Mouse (Mus musculus) liver, adult 2 months (tissue): ENCODE results near the gene Gm20388. TPM values are rescaled to one million over a fixed set of nuclear protein-coding genes. Genes with fewer than 3 reads are reported as not detected.
A peak's percentile ranks its signal among the peaks of the same experiment; 100 is the strongest.

ENCODE experiments used
- DNase-seq: peaks from one replicate; pipeline ENCODE4 v3.0.0-alpha.2; 2011; ENCODE audit warnings: low read depth, low spot score; ENCODE audit errors: extremely low read depth
- H3K27ac ChIP-seq: fragments of 200-500 bp; replicated peaks from 2 replicates; pipeline ENCODE4 v1.5.1; 2012; ENCODE audit warnings: low read depth, mild to moderate bottlenecking, control low read depth, inconsistent platforms, low read length; ENCODE audit not compliant: insufficient read depth
- H3K27me3 ChIP-seq: fragments of 200-500 bp; 2 replicates; pipeline ENCODE4 v1.6.1; 2012; ENCODE audit warnings: mild to moderate bottlenecking, moderate library complexity, low read length, inconsistent platforms; ENCODE audit not compliant: control insufficient read depth, insufficient read depth
- H3K36me3 ChIP-seq: fragments of 200-500 bp; 2 replicates; pipeline ENCODE4 v1.6.1; 2012; ENCODE audit warnings: low read length, inconsistent platforms; ENCODE audit not compliant: control insufficient read depth, insufficient read depth
- H3K4me1 ChIP-seq: fragments of 200-500 bp; 2 replicates; pipeline ENCODE4 v1.6.1; 2011; ENCODE audit warnings: low read length; ENCODE audit not compliant: control insufficient read depth, insufficient read depth
- H3K4me3 ChIP-seq: fragments of 200-500 bp; 2 replicates; pipeline ENCODE4 v1.5.1; 2011; ENCODE audit warnings: low read depth, mild to moderate bottlenecking, control low read depth, low read length, moderate library complexity; ENCODE audit not compliant: insufficient read depth
- H3K79me2 ChIP-seq: fragments of 200-500 bp; 2 replicates; pipeline ENCODE4 v1.6.1; 2012; ENCODE audit warnings: inconsistent platforms, mild to moderate bottlenecking, low read length, moderate library complexity; ENCODE audit not compliant: control insufficient read depth, insufficient read depth
- H3K9ac ChIP-seq: fragments of 200-500 bp; 2 replicates; pipeline ENCODE4 v1.6.1; 2012; ENCODE audit warnings: low read depth, mild to moderate bottlenecking, control low read depth, inconsistent platforms, low read length
- CTCF ChIP-seq: fragments of 200-500 bp; IDR thresholded peaks from 2 replicates; pipeline ENCODE4 v1.5.1; 2011; ENCODE audit warnings: low read depth, low read length, control low read depth
- POLR2A ChIP-seq: fragments of 200-500 bp; IDR thresholded peaks from 2 replicates; pipeline ENCODE4 v1.6.1; 2011; ENCODE audit warnings: low read length, control low read depth; ENCODE audit not compliant: insufficient read depth; ENCODE audit errors: extremely low read depth
- WGBS: fragments of 180-500 bp; shearing (Covaris S2); methylation state at CpG from one replicate; pipeline ENCODE4 v1.1.7; 2018; 5-methylcytosine and 5-hydroxymethylcytosine counted together
- polyA plus RNA-seq: library from polyadenylated mRNA; depleted of rRNA; stranded (reverse); fragments of >200 nt; gene quantifications from 2 replicates; pipeline ENCODE4 v1.2.3, GENCODE M21; 2012
- total RNA-seq: library from RNA; depleted of rRNA; stranded (reverse); fragments of >200 nt; gene quantifications from 2 replicates; pipeline ENCODE4 v1.2.3, GENCODE M21; 2014

Gm20388 gene
- total and polyA plus RNA-seq, 2 experiments = 6.4 to 19.9 TPM

DNA sequence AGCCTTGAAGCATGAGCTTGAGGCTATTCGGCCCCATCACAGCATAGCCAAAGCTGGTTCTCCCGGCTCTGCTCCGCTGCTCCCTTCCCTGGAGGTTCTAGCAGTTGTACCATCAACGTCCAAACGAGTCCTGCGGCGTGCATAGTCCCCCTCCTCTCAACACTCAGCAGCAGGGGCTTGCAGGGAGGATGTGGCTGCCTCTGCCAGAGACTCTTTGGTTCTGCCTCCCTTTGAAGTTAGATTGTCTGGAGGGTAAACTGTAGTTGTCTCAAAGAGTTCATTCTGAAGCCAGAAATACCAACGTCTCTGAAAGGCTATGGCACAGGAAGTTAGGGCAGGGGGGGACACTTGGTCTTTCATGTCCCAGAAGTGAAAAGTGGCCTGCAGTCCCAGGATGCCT is 3493.9 kb downstream of the Gm20388 start:
- WGBS = 66% methylated on average over 8 of the region's 8 CpGs
- H3K27me3 ChIP-seq = no peaks in the 10 kb centered on the region
- DNase-seq = no peak

DNA sequence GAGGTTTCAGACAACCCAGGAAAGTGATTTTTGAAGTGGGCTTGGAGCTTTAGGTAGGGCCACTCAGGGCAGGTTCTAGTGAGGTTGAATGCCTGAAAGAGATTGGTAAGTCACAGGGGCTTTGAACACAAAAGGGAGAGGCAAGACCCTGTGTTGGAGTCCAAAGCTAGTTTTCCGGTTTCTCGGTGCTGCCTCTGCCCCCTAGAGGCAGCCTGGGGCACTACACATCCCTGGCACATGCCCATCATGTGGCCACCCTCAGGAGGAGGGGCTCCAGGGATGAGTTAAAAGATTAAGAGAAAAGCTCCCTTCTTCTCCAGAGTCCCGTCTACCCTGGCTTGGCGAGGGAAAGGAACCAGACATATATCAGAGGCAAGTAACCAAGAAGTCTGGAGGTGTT is 3496.1 kb downstream of the Gm20388 start, which contains the start of gene Mc1r:
Mc1r (plus strand) TSS at position 322 of the 400 bp plus-strand sequence.
- Histone ChIP-seq H3K27ac (no peak within 1 kb of the TSS), H3K4me1 (no peaks in the 10 kb centered on the region), H3K4me3 (no peak within 1 kb of the TSS), H3K27me3 (peaks cover 7% of the 10 kb centered on the region), H3K79me2 (no peaks in the 10 kb centered on the region), H3K9ac (no peak within 1 kb of the TSS), H3K36me3 (no peaks in the 10 kb centered on the region)
- TF ChIP-seq CTCF = peak; percentile 94
- TF ChIP-seq POLR2A = no peak
- no peak for DNase-seq
- 11% methylated on average over 4 of the region's 4 CpGs for WGBS

More for the DNA sequence above, 3493.9 kb downstream of the Gm20388 start:
- Histone ChIP-seq H3K36me3 (peaks cover 7% of the 10 kb centered on the region; the same call in 1 of the 2 replicates), H3K4me1 (no peaks in the 10 kb centered on the region), H3K9ac (no peak overlapping the region), H3K4me3 (no peak overlapping the region), H3K79me2 (no peaks in the 10 kb centered on the region), H3K27ac (no peak overlapping the region)
- TF ChIP-seq POLR2A (no peak), CTCF (no peak)

DNA sequence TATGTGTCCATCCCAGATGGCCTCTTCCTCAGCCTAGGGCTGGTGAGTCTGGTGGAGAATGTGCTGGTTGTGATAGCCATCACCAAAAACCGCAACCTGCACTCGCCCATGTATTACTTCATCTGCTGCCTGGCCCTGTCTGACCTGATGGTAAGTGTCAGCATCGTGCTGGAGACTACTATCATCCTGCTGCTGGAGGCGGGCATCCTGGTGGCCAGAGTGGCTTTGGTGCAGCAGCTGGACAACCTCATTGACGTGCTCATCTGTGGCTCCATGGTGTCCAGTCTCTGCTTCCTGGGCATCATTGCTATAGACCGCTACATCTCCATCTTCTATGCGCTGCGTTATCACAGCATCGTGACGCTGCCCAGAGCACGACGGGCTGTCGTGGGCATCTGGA is 3497.0 kb downstream of the Gm20388 start:
- no peak for DNase-seq
- peaks cover 10% of the 10 kb centered on the region for H3K27me3 ChIP-seq

DNA sequence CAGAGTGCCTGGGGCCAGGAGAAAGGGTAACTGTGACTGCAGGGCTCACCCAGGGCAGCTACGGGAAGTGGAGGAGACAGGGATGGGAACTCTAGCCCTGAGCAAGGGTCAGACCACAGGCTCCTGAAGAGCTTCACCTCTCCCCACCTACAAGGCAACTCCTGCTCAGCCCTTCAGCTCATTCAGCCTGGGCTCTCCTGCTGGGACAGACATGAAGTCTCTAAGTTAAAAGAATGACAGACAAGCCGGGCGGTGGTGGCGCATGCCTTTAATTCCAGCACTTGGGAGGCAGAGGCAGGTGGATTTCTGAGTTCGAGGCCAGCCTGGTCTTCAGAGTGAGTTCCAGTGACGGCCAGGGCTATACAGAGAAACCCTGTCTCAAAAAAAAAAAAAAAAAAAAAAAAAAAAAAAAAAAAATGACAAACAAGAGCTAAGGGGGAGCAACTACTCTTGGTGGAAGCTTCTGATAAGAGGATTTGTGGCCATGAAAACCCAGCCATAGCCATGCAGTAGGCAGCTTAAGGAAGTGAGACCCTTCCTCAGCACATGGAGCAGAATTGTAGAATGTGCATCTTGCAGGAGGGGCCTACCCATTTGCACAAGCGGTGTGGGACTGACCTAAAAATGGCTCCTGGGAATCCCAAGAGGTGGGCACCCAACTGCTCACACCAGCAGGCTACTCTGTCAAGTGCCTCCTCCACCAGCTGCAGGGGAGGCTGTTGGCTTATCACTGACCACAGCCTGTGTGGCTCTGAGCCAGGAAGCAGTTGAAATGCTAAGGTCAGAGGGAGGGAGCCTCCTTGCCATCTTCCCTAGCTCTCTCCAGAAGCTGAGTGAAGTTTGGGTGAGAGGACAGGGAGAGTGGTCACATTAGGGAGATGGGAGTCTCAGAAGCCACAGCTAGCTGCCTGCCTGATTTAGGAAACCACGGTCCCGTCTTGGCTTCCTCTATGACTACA is 3498.2 kb downstream of the Gm20388 start:
- Histone ChIP-seq H3K27ac (no peak overlapping the region), H3K9ac (no peak overlapping the region), H3K79me2 (no peaks in the 10 kb centered on the region), H3K36me3 (no peaks in the 10 kb centered on the region), H3K4me3 (no peak overlapping the region), H3K4me1 (no peaks in the 10 kb centered on the region), H3K27me3 (peaks cover 10% of the 10 kb centered on the region)
- DNase-seq = no peak
- TF ChIP-seq POLR2A (no peak), CTCF (no peak)
- WGBS = 61% methylated on average over 9 of the region's 9 CpGs

More for the DNA sequence above, 3497.0 kb downstream of the Gm20388 start:
- no peaks in the 10 kb centered on the region for H3K4me1 ChIP-seq
- H3K79me2 ChIP-seq = no peaks in the 10 kb centered on the region
- H3K9ac ChIP-seq = no peak overlapping the region
- WGBS = 86% methylated on average over 13 of the region's 13 CpGs
- H3K4me3 ChIP-seq = no peak overlapping the region
- no peak overlapping the region for H3K27ac ChIP-seq
- no peaks in the 10 kb centered on the region for H3K36me3 ChIP-seq
- TF ChIP-seq POLR2A = no peak
- TF ChIP-seq CTCF = no peak

DNA sequence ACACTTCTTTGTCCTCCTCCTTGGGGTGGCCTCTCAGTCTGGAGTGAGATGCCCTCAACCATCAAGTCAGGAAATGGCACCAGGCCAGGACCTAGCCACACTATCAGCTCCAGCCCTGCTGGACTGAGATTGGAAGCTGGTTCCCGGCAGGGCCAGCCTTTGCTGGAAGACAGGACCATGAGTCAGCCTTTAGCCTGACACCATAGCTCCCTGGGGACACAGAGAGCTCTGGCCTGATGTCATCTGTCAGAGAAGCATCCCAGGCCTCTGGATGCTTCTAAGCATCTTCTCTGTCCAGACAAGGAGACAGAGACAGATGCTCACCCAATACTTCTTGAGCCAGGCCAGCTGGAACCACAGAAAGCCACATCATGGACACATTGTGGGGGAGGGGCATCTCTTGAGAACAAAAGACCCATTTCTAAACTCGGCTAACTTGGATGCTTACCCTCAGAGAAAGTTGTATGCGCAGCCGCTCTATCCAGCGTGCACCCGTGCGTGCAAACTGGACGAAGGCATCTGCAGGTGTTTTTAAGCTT is 3499.5 kb downstream of the Gm20388 start:
- Histone ChIP-seq H3K27me3 (peaks cover 10% of the 10 kb centered on the region), H3K4me3 (no peak overlapping the region), H3K79me2 (no peaks in the 10 kb centered on the region), H3K4me1 (no peaks in the 10 kb centered on the region), H3K36me3 (no peaks in the 10 kb centered on the region), H3K9ac (no peak overlapping the region), H3K27ac (no peak overlapping the region)
- TF ChIP-seq POLR2A = no peak
- WGBS = 76% methylated on average over 8 of the region's 8 CpGs
- no peak for DNase-seq
